Mouse (Mus musculus) small intestine, adult 2 months (tissue): ENCODE data around the gene Ctrb1.

ENCODE experiments used
- CTCF ChIP-seq: fragments of 200-500 bp; IDR thresholded peaks from 2 replicates; pipeline ENCODE4 v1.5.1; 2012; ENCODE audit warnings: low read depth, mild to moderate bottlenecking, control low read depth, inconsistent platforms, low read length, moderate library complexity, mixed read lengths; ENCODE audit not compliant: insufficient replicate concordance, insufficient read length; ENCODE audit errors: extremely low read depth
- POLR2A ChIP-seq: fragments of 200-500 bp; IDR thresholded peaks from 2 replicates; pipeline ENCODE4 v1.6.1; 2012; ENCODE audit warnings: low read depth, mild to moderate bottlenecking, control low read depth, inconsistent platforms, low read length, moderate library complexity

DNA sequence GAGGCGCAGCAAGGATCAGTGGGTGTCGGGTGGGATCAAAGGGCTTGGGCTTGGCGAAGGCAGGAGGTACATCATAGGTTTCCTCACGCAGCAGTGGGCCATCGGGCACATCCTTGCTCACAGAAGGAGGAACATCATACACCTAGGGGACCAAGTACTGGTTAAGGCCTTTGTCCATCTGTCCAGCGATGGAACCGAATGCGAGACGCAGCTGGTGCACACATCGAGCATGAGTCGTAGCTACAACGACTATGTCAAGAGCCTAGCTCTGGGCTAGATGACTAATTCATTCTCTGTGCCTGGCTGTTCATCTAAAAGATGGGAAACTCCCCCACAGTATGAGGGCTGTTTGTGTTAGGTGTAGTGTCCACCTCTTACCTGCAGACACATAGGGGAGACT lies 23.5 kb upstream of the Ctrb1 start:
- TF ChIP-seq CTCF (no peak), POLR2A (no peak)
